Mouse (Mus musculus) small intestine, adult 2 months (tissue): ENCODE results near the gene Slc40a1. TPM values are rescaled to one million over a fixed set of nuclear protein-coding genes. Genes with fewer than 3 reads are reported as not detected.

Experiments used
- H3K27ac ChIP-seq: fragments of 200-500 bp; 2 replicates; pipeline ENCODE4 v1.5.1; 2012; ENCODE audit warnings: low read depth, low read length, control low read depth, inconsistent platforms; ENCODE audit not compliant: insufficient read depth
- H3K27me3 ChIP-seq: fragments of 200-500 bp; 2 replicates; pipeline ENCODE4 v1.6.1; 2012; ENCODE audit warnings: mild to moderate bottlenecking, moderate library complexity, low read length, inconsistent platforms; ENCODE audit not compliant: control insufficient read depth, insufficient read depth
- H3K36me3 ChIP-seq: fragments of 200-500 bp; 2 replicates; pipeline ENCODE4 v1.6.1; 2012; ENCODE audit warnings: mild to moderate bottlenecking, low read length, control low read depth, inconsistent platforms; ENCODE audit not compliant: control insufficient read depth, insufficient read depth
- H3K4me1 ChIP-seq: fragments of 200-500 bp; 2 replicates; pipeline ENCODE4 v1.6.1; 2012; ENCODE audit warnings: low read length, inconsistent platforms, mixed read lengths; ENCODE audit not compliant: control insufficient read depth, insufficient read depth, insufficient read length
- H3K4me3 ChIP-seq: fragments of 200-500 bp; 2 replicates; pipeline ENCODE4 v1.5.1; 2012; ENCODE audit warnings: low read depth, mild to moderate bottlenecking, control low read depth, inconsistent platforms, low read length, moderate library complexity
- CTCF ChIP-seq: fragments of 200-500 bp; IDR thresholded peaks from 2 replicates; pipeline ENCODE4 v1.5.1; 2012; ENCODE audit warnings: low read depth, mild to moderate bottlenecking, control low read depth, inconsistent platforms, low read length, moderate library complexity, mixed read lengths; ENCODE audit not compliant: insufficient replicate concordance, insufficient read length; ENCODE audit errors: extremely low read depth
- POLR2A ChIP-seq: fragments of 200-500 bp; IDR thresholded peaks from 2 replicates; pipeline ENCODE4 v1.6.1; 2012; ENCODE audit warnings: low read depth, mild to moderate bottlenecking, control low read depth, inconsistent platforms, low read length, moderate library complexity
- WGBS: fragments of 180-500 bp; shearing (Covaris S2); methylation state at CpG from one replicate; pipeline ENCODE4 v1.1.7; 2018; 5-methylcytosine and 5-hydroxymethylcytosine counted together
- polyA plus RNA-seq: library from polyadenylated mRNA; depleted of rRNA; stranded (reverse); fragments of >200 nt; gene quantifications from 2 replicates; pipeline ENCODE4 v1.2.3, GENCODE M21; 2012; rRNA removed

The Slc40a1 gene
- polyA plus RNA-seq, 1 experiment, result 1.3 TPM

- Histone ChIP-seq H3K4me1 (no peaks in the 10 kb centered on the region), H3K36me3 (no peaks in the 10 kb centered on the region), H3K27me3 (no peaks in the 10 kb centered on the region), H3K27ac (no peak overlapping the region), H3K4me3 (no peak overlapping the region)
- 94% methylated on average over 3 of the region's 3 CpGs for WGBS
- no peak for TF ChIP-seq CTCF
- no peak for TF ChIP-seq POLR2A
Observed at GRCm38 (mm10) chr1:45863641-45864040, 62.7 kb downstream of the Slc40a1 start.

GRCm38 (mm10) chr1:45861162-45861561 lies 65.2 kb downstream of the Slc40a1 start:
- Histone ChIP-seq H3K4me3 (no peak overlapping the region), H3K27ac (no peak overlapping the region), H3K27me3 (no peaks in the 10 kb centered on the region), H3K36me3 (no peaks in the 10 kb centered on the region), H3K4me1 (no peaks in the 10 kb centered on the region)
- no peak for TF ChIP-seq CTCF
- no peak for TF ChIP-seq POLR2A

DNA sequence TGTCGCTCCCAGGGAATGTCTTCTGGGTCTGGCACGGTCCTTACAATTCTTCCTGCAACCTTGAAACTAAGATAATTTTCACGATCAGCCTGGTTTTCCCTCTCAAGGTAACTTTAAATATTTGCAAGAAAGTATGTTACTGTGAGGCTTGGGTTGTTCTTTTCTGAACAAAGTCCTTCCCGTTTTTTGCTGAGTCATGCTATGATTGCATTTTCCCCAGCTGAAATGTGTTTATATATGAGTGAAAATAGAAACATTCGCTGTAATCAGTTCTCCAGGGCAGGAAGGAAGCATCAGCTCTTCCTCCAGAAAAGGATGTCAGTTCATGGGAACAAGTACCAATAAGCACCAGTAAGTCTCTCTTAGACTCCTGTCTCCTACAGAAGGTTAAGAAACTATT lies 66.0 kb downstream of the Slc40a1 start:
- WGBS, result 8% methylated on average over 5 of the region's 5 CpGs
- H3K36me3 ChIP-seq, result no peaks in the 10 kb centered on the region
- H3K4me1 ChIP-seq, result no peaks in the 10 kb centered on the region
- H3K4me3 ChIP-seq, result no peak overlapping the region
- no peaks in the 10 kb centered on the region for H3K27me3 ChIP-seq
- no peak overlapping the region for H3K27ac ChIP-seq
- no peak for TF ChIP-seq POLR2A

Other genes starting within 250 kb of the Slc40a1 start
- 6.8 and 12.3 TPM in 2 replicates for gene Wdr75, start 131.4 kb downstream of the Slc40a1 start, polyA plus RNA-seq
- not detected in 2 replicates for gene Gm5269, start 36.2 kb downstream of the Slc40a1 start, polyA plus RNA-seq
- gene Dnah7b, start 139.8 kb upstream of the Slc40a1 start, polyA plus RNA-seq, result 0.01 TPM in 2 replicates